13 mouse cellular contexts compared by ENCODE assay signal in genomic region chr11:19965664-19966063, GRCm38 (mm10). TPM values are rescaled to one million over a fixed set of nuclear protein-coding genes. Genes with fewer than 3 reads are reported as not detected.
DNase-seq lines count a peak whose midpoint lies in the region; ATAC-seq and TF ChIP-seq lines count a peak whose summit lies in the region.
"Had no signal": no experiment of that assay in that cellular context is flagged by ENCODE, and none has a peak within 500 bp of the region (broad histone marks: within the 10 kb centered on the region; RNA-seq: fewer than 3 reads in every experiment).

No protein-coding gene starts in this region.

- H3K27me3 ChIP-seq in heart, embryonic 14.5 days (ENCODE audit: control insufficient read depth, insufficient read depth, low read length) = no peaks in the 10 kb centered on the region
- H3K27me3 ChIP-seq in midbrain, embryonic 10.5 days (ENCODE audit: low read depth, poor library complexity, severe bottlenecking) = no peaks in the 10 kb centered on the region
- no peaks in the 10 kb centered on the region for H3K27me3 ChIP-seq in midbrain, postnatal 0 days (ENCODE audit: insufficient read depth, low read length)
- no peaks in the 10 kb centered on the region for H3K27me3 ChIP-seq in intestine, embryonic 15.5 days (replicated peaks)
- H3K27me3 ChIP-seq in stomach, embryonic 15.5 days (replicated peaks) = no peaks in the 10 kb centered on the region
- H3K27me3 ChIP-seq: lung, embryonic 15.5 days had no signal

- ATAC-seq in heart, embryonic 14.5 days (ENCODE audit: insufficient number of reproducible peaks, insufficient read depth, low FRiP score, low read depth) = no peak
- no peak for ATAC-seq in midbrain, postnatal 0 days (ENCODE audit: low FRiP score)
- ATAC-seq in intestine, embryonic 15.5 days = no peak
- no peak for ATAC-seq in stomach, embryonic 15.5 days (ENCODE audit: insufficient read depth, low FRiP score, low read depth)

- H3K9me3 ChIP-seq in heart, embryonic 14.5 days (ENCODE audit: control insufficient read depth, low read length) = no peaks in the 10 kb centered on the region
- H3K9me3 ChIP-seq in midbrain, embryonic 10.5 days (replicated peaks) = no peaks in the 10 kb centered on the region
- no peaks in the 10 kb centered on the region for H3K9me3 ChIP-seq in midbrain, postnatal 0 days (ENCODE audit: low read length)
- H3K9me3 ChIP-seq in intestine, embryonic 15.5 days = no peaks in the 10 kb centered on the region
- no peaks in the 10 kb centered on the region for H3K9me3 ChIP-seq in stomach, embryonic 15.5 days
- H3K9me3 ChIP-seq: lung, embryonic 15.5 days had no signal

- TF ChIP-seq CTCF in midbrain, postnatal 0 days (IDR thresholded peaks at IDR 0.05) = no peak

- no peaks in the 10 kb centered on the region for H3K36me3 ChIP-seq in heart, embryonic 14.5 days (ENCODE audit: control insufficient read depth, insufficient read depth, low read length)
- H3K36me3 ChIP-seq in midbrain, embryonic 10.5 days = peaks cover 19% of the 10 kb centered on the region
- H3K36me3 ChIP-seq in midbrain, postnatal 0 days (ENCODE audit: insufficient read depth, low read length) = no peaks in the 10 kb centered on the region
- H3K36me3 ChIP-seq in intestine, embryonic 15.5 days = no peaks in the 10 kb centered on the region
- no peaks in the 10 kb centered on the region for H3K36me3 ChIP-seq in stomach, embryonic 15.5 days
- H3K36me3 ChIP-seq: lung, embryonic 15.5 days had no signal

- no peak overlapping the region for H3K4me3 ChIP-seq in heart, embryonic 14.5 days (ENCODE audit: control insufficient read depth in 1 of 2, insufficient read depth in 1 of 2, low read depth in 1 of 2, low read length in 2 of 2)
- H3K4me3 ChIP-seq in midbrain, embryonic 10.5 days = no peak overlapping the region
- no peak overlapping the region for H3K4me3 ChIP-seq in midbrain, postnatal 0 days (ENCODE audit: low read depth, low read length)
- no peak overlapping the region for H3K4me3 ChIP-seq in intestine, embryonic 15.5 days (replicated peaks)
- H3K4me3 ChIP-seq in stomach, embryonic 15.5 days (replicated peaks) = no peak overlapping the region
- H3K4me3 ChIP-seq: lung, embryonic 15.5 days had no signal

- peak overlapping the region; percentile 57 to 73 for H3K27ac ChIP-seq in heart, embryonic 14.5 days (replicated peaks in 1 of 2; ENCODE audit: control insufficient read depth in 1 of 2, insufficient read depth in 1 of 2, low read depth in 2 of 2, low read length in 2 of 2)
- H3K27ac ChIP-seq in midbrain, embryonic 10.5 days (replicated peaks) = 0 out of 2 replicates have a peak overlapping the region, but pooled peaks have one; percentile 23
- H3K27ac ChIP-seq in midbrain, postnatal 0 days (ENCODE audit: low read depth, low read length) = no peak overlapping the region
- 0 out of 2 replicates have a peak overlapping the region, but pooled peaks have one; percentile 32 for H3K27ac ChIP-seq in intestine, embryonic 15.5 days
- H3K27ac ChIP-seq in stomach, embryonic 15.5 days = peak overlapping the region; percentile 77

- intact Hi-C loops in heart, postnatal 25 days (cut with DNase I) = loop anchor here (2.0 kb wide), 1 partner anchor 41 kb away; the partner anchor contains the start of gene Spred2

- peak overlapping the region; percentile 12; the same call in 1 of the 2 replicates for H3K4me2 ChIP-seq in heart, embryonic 14.5 days (ENCODE audit: low read length)
- H3K4me2 ChIP-seq in midbrain, postnatal 0 days (ENCODE audit: low read depth, low read length, poor library complexity, severe bottlenecking) = no peak overlapping the region
- H3K4me2 ChIP-seq in intestine, embryonic 15.5 days (replicated peaks) = no peak overlapping the region
- no peak overlapping the region for H3K4me2 ChIP-seq in stomach, embryonic 15.5 days
- H3K4me2 ChIP-seq: lung, embryonic 15.5 days had no signal

- WGBS in heart, embryonic 14.5 days = 82% methylated on average over 4 of the region's 4 CpGs
- 91% methylated on average over 4 of the region's 4 CpGs for WGBS in midbrain, embryonic 10.5 days
- 87% methylated on average over 4 of the region's 4 CpGs for WGBS in midbrain, postnatal 0 days
- WGBS in intestine, embryonic 15.5 days = 81% methylated on average over 4 of the region's 4 CpGs
- WGBS in stomach, embryonic 15.5 days = 72% methylated on average over 4 of the region's 4 CpGs

- DNase-seq in heart, postnatal 25 days (ENCODE audit: low spot score) = no peak
- no peak for DNase-seq in midbrain, embryonic 10.5 days (ENCODE audit: low spot score)
- DNase-seq in midbrain, postnatal 0 days (ENCODE audit: low spot score) = no peak
- DNase-seq in adrenal gland, adult 2 months = no peak
- no peak for DNase-seq in yolk sac, embryonic 10.5 days (ENCODE audit: low spot score)
- DNase-seq: cerebellum, adult 9-10 months; layer of hippocampus, postnatal 36 days; right cerebral cortex, postnatal 4 days; thymus, postnatal 4 days had no signal

- H3K9ac ChIP-seq in heart, embryonic 14.5 days (ENCODE audit: low read length) = no peak overlapping the region
- no peak overlapping the region for H3K9ac ChIP-seq in midbrain, postnatal 0 days (replicated peaks; ENCODE audit: low read length, poor library complexity, severe bottlenecking)
- H3K9ac ChIP-seq in intestine, embryonic 15.5 days = no peak overlapping the region
- no peak overlapping the region for H3K9ac ChIP-seq in stomach, embryonic 15.5 days
- H3K9ac ChIP-seq: lung, embryonic 15.5 days had no signal

- H3K4me1 ChIP-seq in heart, embryonic 14.5 days (ENCODE audit: control insufficient read depth in 2 of 2, insufficient read depth in 2 of 2, low read length in 2 of 2) = peaks cover 41 to 71% of the 10 kb centered on the region in 2 experiments
- peaks cover 21% of the 10 kb centered on the region for H3K4me1 ChIP-seq in midbrain, embryonic 10.5 days
- no peaks in the 10 kb centered on the region for H3K4me1 ChIP-seq in midbrain, postnatal 0 days (ENCODE audit: insufficient read depth, low read length)
- peaks cover 57% of the 10 kb centered on the region for H3K4me1 ChIP-seq in intestine, embryonic 15.5 days (replicated peaks)
- H3K4me1 ChIP-seq in stomach, embryonic 15.5 days = peaks cover 43% of the 10 kb centered on the region

RNA-seq across cellular contexts. Expression of gene Spred2, which starts 41.5 kb away (rescaled TPM):
- 4.1 and 4.9 TPM in 2 replicates for polyA plus RNA-seq in heart, embryonic 14.5 days (2014; fragmentation: Nextera tagmentation; extraction: Ambion mirVana)
- total RNA-seq in heart, postnatal 25 days (2021) = 10 to 100 TPM; 20.5 to 28.4 TPM
- polyA plus RNA-seq in midbrain, embryonic 10.5 days (2016; fragmentation: Nextera tagmentation; extraction: Ambion mirVana) = 5.9 and 6.8 TPM in 2 replicates
- 12.9 and 17.0 TPM in 2 replicates for total RNA-seq in midbrain, postnatal 0 days (2014; rRNA removed)
- polyA plus RNA-seq in midbrain, postnatal 0 days (2015; fragmentation: Nextera tagmentation; extraction: Ambion mirVana) = 5.7 and 6.2 TPM in 2 replicates
- polyA plus RNA-seq in intestine, embryonic 15.5 days (2015; fragmentation: Nextera tagmentation; extraction: Ambion mirVana) = 6.8 and 7.1 TPM in 2 replicates
- polyA plus RNA-seq in stomach, embryonic 15.5 days (2015; fragmentation: Nextera tagmentation; extraction: Ambion mirVana) = 7.0 and 7.4 TPM in 2 replicates
- total RNA-seq in adrenal gland, adult 2 months (2021) = 10 to 100 TPM; 27.5 to 34.0 TPM
- polyA plus RNA-seq in adrenal gland, adult 2 months (2012; rRNA removed) = 26.3 and 36.6 TPM in 2 replicates
